Mouse (Mus musculus): ENCODE data around the gene U2af1l4. TPM values are rescaled to one million over a fixed set of nuclear protein-coding genes. Genes with fewer than 3 reads are reported as not detected.

Gene U2af1l4
- polyA plus RNA-seq, 1 experiment = 90.9 TPM

- Histone ChIP-seq H3K4me1 (ENCODE audit: control insufficient read depth, insufficient read depth, low read length) (peaks cover 3% of the 10 kb centered on the region; the same call in 1 of the 2 replicates), H3K4me3 (ENCODE audit: insufficient read depth, low read length) (peak within 1 kb of the TSS; percentile 57), H3K27ac (ENCODE audit: insufficient read depth, low read length) (peak within 1 kb of the TSS; percentile 13; the same call in 1 of the 2 replicates)
- TF ChIP-seq POLR2A (IDR thresholded peaks at IDR 0.05; ENCODE audit: extremely low read depth, insufficient read depth, low read length) = peak; percentile 92
- TF ChIP-seq CTCF (IDR thresholded peaks at IDR 0.05; ENCODE audit: extremely low read depth, insufficient read depth, low read length) = no peak
These were observed 3.6 kb upstream of the U2af1l4 start, which contains the start of gene Lin37 for GRCm38 (mm10) chr7:30559443-30559954. Lin37 (minus strand) TSS chr7:30559838.

GRCm38 (mm10) chr7:30560296-30560695 is 2.8 kb upstream of the U2af1l4 start:
- Histone ChIP-seq H3K4me1 (ENCODE audit: control insufficient read depth, insufficient read depth, low read length) (peaks cover 3% of the 10 kb centered on the region; the same call in 1 of the 2 replicates), H3K4me3 (ENCODE audit: insufficient read depth, low read length) (no peak overlapping the region), H3K27ac (ENCODE audit: insufficient read depth, low read length) (no peak overlapping the region)
- no peak for TF ChIP-seq POLR2A (IDR thresholded peaks at IDR 0.05; ENCODE audit: extremely low read depth, insufficient read depth, low read length)
- no peak for TF ChIP-seq CTCF (IDR thresholded peaks at IDR 0.05; ENCODE audit: extremely low read depth, insufficient read depth, low read length)

DNA sequence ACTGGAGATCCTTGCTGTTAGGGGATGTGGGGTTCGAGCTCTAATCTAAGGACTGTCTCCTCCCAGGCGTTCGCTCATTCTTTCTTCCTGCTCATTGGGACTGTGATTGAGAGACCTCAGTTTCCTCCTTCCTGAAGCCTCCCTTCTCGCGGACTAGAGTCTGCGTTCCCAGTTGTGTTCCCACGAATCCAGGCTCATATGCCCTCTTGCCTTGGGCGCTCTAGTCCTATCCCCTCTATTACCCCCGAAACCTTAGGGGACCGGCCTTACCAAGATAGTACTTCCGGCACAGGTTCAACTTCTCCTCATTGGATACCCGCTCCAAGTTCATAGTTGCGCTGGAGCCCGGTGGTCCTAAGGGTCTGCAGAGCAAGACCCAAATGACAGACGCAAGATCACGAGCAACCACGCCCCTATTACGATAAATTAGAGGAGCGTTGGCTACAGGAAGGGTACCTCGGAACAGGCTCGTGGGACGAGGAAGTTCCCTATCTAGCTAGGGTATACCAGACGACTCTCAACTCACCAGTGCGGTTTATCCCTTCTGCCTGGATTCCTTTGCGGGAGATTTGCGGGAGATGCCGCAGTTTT is 480 bp upstream of the U2af1l4 start:
- Histone ChIP-seq H3K4me3 (ENCODE audit: insufficient read depth, low read length) (peak overlapping the region; percentile 50), H3K4me1 (ENCODE audit: control insufficient read depth, insufficient read depth, low read length) (peaks cover 3% of the 10 kb centered on the region; the same call in 1 of the 2 replicates), H3K27ac (ENCODE audit: insufficient read depth, low read length) (peak overlapping the region; percentile 11)
- TF ChIP-seq POLR2A (IDR thresholded peaks at IDR 0.05; ENCODE audit: extremely low read depth, insufficient read depth, low read length) (no peak), CTCF (IDR thresholded peaks at IDR 0.05; ENCODE audit: extremely low read depth, insufficient read depth, low read length) (no peak)

GRCm38 (mm10) chr7:30563906-30564280 is 792 bp downstream of the U2af1l4 start:
- TF ChIP-seq CTCF (IDR thresholded peaks at IDR 0.05; ENCODE audit: extremely low read depth, insufficient read depth, low read length) (no peak), POLR2A (IDR thresholded peaks at IDR 0.05; ENCODE audit: extremely low read depth, insufficient read depth, low read length) (no peak)
- Histone ChIP-seq H3K27ac (ENCODE audit: insufficient read depth, low read length) (no peak overlapping the region), H3K4me3 (ENCODE audit: insufficient read depth, low read length) (peak overlapping the region; percentile 50), H3K4me1 (ENCODE audit: control insufficient read depth, insufficient read depth, low read length) (peaks cover 3% of the 10 kb centered on the region; the same call in 1 of the 2 replicates)

DNA sequence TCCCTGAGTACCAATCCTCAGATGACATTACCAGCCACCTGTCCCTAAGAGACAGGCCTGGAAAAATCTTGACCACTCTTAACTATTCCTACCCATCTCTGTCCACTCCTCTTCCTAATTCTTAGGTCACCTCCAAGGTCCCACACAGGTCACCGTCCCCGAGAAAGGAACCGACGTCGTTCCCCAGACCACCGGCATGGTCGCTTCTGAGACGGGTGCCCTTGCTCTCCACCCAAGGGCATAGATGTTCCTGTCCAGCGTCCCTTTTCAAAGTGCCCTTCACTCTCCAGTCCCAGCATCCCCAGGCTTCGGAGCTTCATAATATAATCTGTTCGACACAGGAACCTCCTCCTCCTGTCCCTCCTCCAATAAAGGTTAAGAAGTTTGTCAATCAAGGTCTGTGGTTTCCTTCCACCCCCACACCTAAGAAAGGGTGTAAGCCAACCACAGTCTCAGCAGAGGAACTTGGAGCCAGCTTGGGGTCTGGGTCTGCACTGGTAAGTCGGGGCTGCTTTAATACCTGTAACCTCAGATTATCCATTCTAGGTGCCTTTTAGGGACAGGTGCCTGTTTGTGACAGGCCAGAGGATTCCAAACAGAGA is 2.0 kb downstream of the U2af1l4 start, which contains the start of gene Igflr1:
Gene Igflr1, plus strand, starts transcription at position 458 of the 602 bp plus-strand sequence.
- Histone ChIP-seq H3K27ac (ENCODE audit: insufficient read depth, low read length) (no peak within 1 kb of the TSS), H3K4me1 (ENCODE audit: control insufficient read depth, insufficient read depth, low read length) (peaks cover 3% of the 10 kb centered on the region; the same call in 1 of the 2 replicates), H3K4me3 (ENCODE audit: insufficient read depth, low read length) (no peak within 1 kb of the TSS; the same call in 1 of the 2 replicates)
- TF ChIP-seq POLR2A (IDR thresholded peaks at IDR 0.05; ENCODE audit: extremely low read depth, insufficient read depth, low read length) (no peak), CTCF (IDR thresholded peaks at IDR 0.05; ENCODE audit: extremely low read depth, insufficient read depth, low read length) (no peak)

DNA sequence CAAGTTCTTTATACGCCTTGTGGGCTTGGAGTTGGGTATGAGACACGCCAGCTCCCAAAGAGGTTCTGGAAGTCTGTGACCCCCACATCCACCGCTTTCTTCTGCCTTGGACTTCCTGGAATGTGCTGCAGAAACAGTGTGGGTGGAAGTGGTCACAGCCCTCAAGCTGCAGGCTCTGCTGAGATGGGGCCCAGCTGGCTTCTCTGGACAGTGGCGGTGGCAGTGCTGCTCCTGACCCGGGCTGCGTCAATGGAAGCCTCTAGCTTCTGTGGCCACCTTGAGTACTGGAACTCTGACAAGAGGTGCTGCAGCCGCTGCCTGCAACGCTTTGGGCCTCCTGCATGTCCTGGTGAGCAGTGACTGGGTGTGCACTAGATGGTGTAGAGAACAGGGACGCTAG is 2.9 kb downstream of the U2af1l4 start:
- TF ChIP-seq POLR2A (IDR thresholded peaks at IDR 0.05; ENCODE audit: extremely low read depth, insufficient read depth, low read length) = no peak
- no peak for TF ChIP-seq CTCF (IDR thresholded peaks at IDR 0.05; ENCODE audit: extremely low read depth, insufficient read depth, low read length)
- Histone ChIP-seq H3K4me3 (ENCODE audit: insufficient read depth, low read length) (no peak overlapping the region), H3K4me1 (ENCODE audit: control insufficient read depth, insufficient read depth, low read length) (peaks cover 3% of the 10 kb centered on the region; the same call in 1 of the 2 replicates), H3K27ac (ENCODE audit: insufficient read depth, low read length) (no peak overlapping the region)

DNA sequence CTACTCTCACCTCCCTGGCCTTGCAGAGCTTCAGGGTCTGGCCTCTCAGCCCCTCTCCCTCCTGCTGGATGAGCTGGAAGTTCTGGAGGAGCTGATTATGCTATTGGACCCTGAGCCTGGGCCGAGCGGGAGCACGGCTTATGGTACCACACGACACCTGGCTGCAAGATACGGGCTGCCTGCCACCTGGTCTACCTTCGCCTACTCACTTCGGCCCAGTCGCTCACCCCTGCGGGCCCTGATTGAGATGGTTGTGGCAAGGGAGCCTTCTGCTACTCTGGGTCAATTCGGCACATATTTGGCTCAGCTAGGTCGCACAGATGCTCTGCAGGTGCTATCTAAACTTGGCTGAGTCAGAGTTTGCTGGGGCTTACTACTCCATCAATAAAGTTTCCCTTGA is 4.5 kb downstream of the U2af1l4 start:
- H3K4me3 ChIP-seq (ENCODE audit: insufficient read depth, low read length) = no peak overlapping the region
- H3K4me1 ChIP-seq (ENCODE audit: control insufficient read depth, insufficient read depth, low read length) = peaks cover 3% of the 10 kb centered on the region; the same call in 1 of the 2 replicates
- TF ChIP-seq POLR2A (IDR thresholded peaks at IDR 0.05; ENCODE audit: extremely low read depth, insufficient read depth, low read length) (no peak), CTCF (IDR thresholded peaks at IDR 0.05; ENCODE audit: extremely low read depth, insufficient read depth, low read length) (no peak)

DNA sequence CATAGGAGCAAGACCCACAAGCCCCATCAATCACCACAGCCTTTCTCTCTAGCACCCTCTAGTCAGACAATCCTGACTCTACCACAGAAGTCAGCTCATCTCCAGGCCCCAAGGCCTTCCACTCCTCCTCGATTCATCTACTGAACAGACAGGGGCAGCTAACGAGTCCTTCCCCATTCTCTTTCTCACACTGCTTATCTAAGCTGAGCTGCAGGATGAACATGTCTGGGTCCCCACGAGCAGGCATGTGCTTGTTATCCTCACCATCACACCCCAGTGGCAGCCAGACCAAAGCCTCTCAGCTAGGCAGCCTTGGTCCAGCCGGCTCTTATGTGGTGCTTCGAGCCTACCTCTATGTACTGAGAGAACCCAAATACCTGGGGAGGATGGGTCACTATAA is 9.3 kb downstream of the U2af1l4 start:
- TF ChIP-seq CTCF (IDR thresholded peaks at IDR 0.05; ENCODE audit: extremely low read depth, insufficient read depth, low read length) = no peak
- no peak for TF ChIP-seq POLR2A (IDR thresholded peaks at IDR 0.05; ENCODE audit: extremely low read depth, insufficient read depth, low read length)
- H3K27ac ChIP-seq (ENCODE audit: insufficient read depth, low read length) = no peak overlapping the region
- no peaks in the 10 kb centered on the region for H3K4me1 ChIP-seq (ENCODE audit: control insufficient read depth, insufficient read depth, low read length)
- no peak overlapping the region for H3K4me3 ChIP-seq (ENCODE audit: insufficient read depth, low read length)

More for the DNA sequence above, 4.5 kb downstream of the U2af1l4 start:
- H3K27ac ChIP-seq (ENCODE audit: insufficient read depth, low read length) = no peak overlapping the region

GRCm38 (mm10) chr7:30572969-30573368 is 9.9 kb downstream of the U2af1l4 start:
- Histone ChIP-seq H3K27ac (ENCODE audit: insufficient read depth, low read length) (no peak overlapping the region), H3K4me1 (ENCODE audit: control insufficient read depth, insufficient read depth, low read length) (no peaks in the 10 kb centered on the region), H3K4me3 (ENCODE audit: insufficient read depth, low read length) (no peak overlapping the region)
- TF ChIP-seq POLR2A (IDR thresholded peaks at IDR 0.05; ENCODE audit: extremely low read depth, insufficient read depth, low read length) (no peak), CTCF (IDR thresholded peaks at IDR 0.05; ENCODE audit: extremely low read depth, insufficient read depth, low read length) (no peak)

Data from cortical plate, adult 2 months (tissue).